Mouse (Mus musculus) kidney, postnatal 0 days (tissue): ENCODE data around the gene Keap1. TPM values are rescaled to one million over a fixed set of nuclear protein-coding genes. Genes with fewer than 3 reads are reported as not detected.

Experiments
- ATAC-seq: fragments of 200-750 bp; cut with Nextera tagmentation; replicated peaks from 2 replicates; pipeline ENCODE4 v1.8.0; 2017; ENCODE audit warnings: low read depth, moderate number of reproducible peaks, moderate TSS enrichment, moderate library complexity; ENCODE audit not compliant: low FRiP score
- DNase-seq: peaks from one replicate; pipeline ENCODE4 v3.0.0-alpha.2; 2016; ENCODE audit warnings: low spot score
- H3K27ac ChIP-seq: fragments of 300-500 bp; sonication (generic); 2 replicates; pipeline ENCODE4 v1.5.1; 2014; ENCODE audit warnings: mild to moderate bottlenecking
- H3K27me3 ChIP-seq: fragments of 300-500 bp; sonication (generic); 2 replicates; pipeline ENCODE4 v1.6.1; 2014; ENCODE audit warnings: low read length, mixed read lengths; ENCODE audit not compliant: insufficient read depth
- H3K36me3 ChIP-seq: fragments of 300-500 bp; sonication (generic); 2 replicates; pipeline ENCODE4 v1.6.1; 2014; ENCODE audit warnings: low read length, mixed read lengths; ENCODE audit not compliant: insufficient read depth
- H3K4me1 ChIP-seq: fragments of 300-500 bp; sonication (generic); replicated peaks from 2 replicates; pipeline ENCODE4 v1.6.1; 2014; ENCODE audit warnings: antibody characterized with exemption, low read length, mixed read lengths; ENCODE audit not compliant: insufficient read depth
- H3K4me2 ChIP-seq: fragments of 300-500 bp; sonication (generic); 2 replicates; pipeline ENCODE4 v1.6.1; 2014; ENCODE audit warnings: mild to moderate bottlenecking, low read length, moderate library complexity, mixed read lengths
- H3K4me3 ChIP-seq: fragments of 300-500 bp; sonication (generic); replicated peaks from 2 replicates; pipeline ENCODE4 v1.5.1; 2014; ENCODE audit warnings: low read depth, low read length
- H3K9ac ChIP-seq: fragments of 300-500 bp; sonication (generic); 2 replicates; pipeline ENCODE4 v1.6.1; 2014; ENCODE audit warnings: low read depth, low read length
- H3K9me3 ChIP-seq: fragments of 300-500 bp; sonication (generic); replicated peaks from 2 replicates; pipeline ENCODE4 v1.6.1; 2016; ENCODE audit warnings: low read length, inconsistent platforms, mixed read lengths
- CTCF ChIP-seq: IDR thresholded peaks from 2 replicates; pipeline ENCODE4 v1.5.1; 2016; ENCODE audit warnings: antibody characterized with exemption, low read depth, mild to moderate bottlenecking, moderate library complexity
- WGBS: fragments of 180-500 bp; shearing (Covaris S2); extraction: QIAGEN DNeasy Blood & Tissue Kit; methylation state at CpG from one replicate; pipeline ENCODE4 v1.1.7; 2014; 5-methylcytosine and 5-hydroxymethylcytosine counted together
- polyA plus RNA-seq: library from polyadenylated mRNA; unstranded; fragments of >200 nt; fragmentation: Nextera tagmentation; extraction: Ambion mirVana; gene quantifications from 2 replicates; pipeline ENCODE4 v1.2.1, GENCODE M21; 2015

Gene Keap1
- polyA plus RNA-seq, 1 experiment from 2014 or later: 49.3 TPM

DNA sequence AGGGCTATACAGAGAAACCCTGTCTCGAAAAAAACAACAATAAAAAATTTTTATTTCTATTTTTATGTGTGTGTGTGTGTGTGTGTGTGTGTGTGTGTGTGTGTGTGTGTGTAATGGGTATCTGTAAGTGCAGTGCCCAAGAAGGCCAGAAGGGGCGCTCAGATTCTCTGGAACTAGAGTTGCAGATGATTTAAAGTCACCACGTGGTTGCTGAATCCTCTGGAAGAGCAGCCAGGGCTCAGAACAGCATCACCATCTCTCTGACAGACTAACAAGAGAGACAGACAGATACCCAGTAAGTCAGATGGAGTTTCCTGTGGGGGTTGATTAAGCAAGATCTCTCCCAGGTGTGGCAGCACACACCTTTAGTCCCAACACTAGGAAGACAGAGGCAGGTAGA is 19.3 kb downstream of the Keap1 start:
- peak; percentile 24; the same call in 1 of the 2 replicates for TF ChIP-seq CTCF
- ATAC-seq: no peak
- Histone ChIP-seq H3K4me1 (peaks cover 4% of the 10 kb centered on the region; the same call in 1 of the 2 replicates), H3K9ac (no peak overlapping the region), H3K27me3 (no peaks in the 10 kb centered on the region), H3K9me3 (no peaks in the 10 kb centered on the region), H3K27ac (no peak overlapping the region), H3K4me2 (no peak overlapping the region), H3K36me3 (no peaks in the 10 kb centered on the region), H3K4me3 (no peak overlapping the region)
- DNase-seq: no peak
- WGBS: 50% methylated on average over 3 of the region's 3 CpGs

DNA sequence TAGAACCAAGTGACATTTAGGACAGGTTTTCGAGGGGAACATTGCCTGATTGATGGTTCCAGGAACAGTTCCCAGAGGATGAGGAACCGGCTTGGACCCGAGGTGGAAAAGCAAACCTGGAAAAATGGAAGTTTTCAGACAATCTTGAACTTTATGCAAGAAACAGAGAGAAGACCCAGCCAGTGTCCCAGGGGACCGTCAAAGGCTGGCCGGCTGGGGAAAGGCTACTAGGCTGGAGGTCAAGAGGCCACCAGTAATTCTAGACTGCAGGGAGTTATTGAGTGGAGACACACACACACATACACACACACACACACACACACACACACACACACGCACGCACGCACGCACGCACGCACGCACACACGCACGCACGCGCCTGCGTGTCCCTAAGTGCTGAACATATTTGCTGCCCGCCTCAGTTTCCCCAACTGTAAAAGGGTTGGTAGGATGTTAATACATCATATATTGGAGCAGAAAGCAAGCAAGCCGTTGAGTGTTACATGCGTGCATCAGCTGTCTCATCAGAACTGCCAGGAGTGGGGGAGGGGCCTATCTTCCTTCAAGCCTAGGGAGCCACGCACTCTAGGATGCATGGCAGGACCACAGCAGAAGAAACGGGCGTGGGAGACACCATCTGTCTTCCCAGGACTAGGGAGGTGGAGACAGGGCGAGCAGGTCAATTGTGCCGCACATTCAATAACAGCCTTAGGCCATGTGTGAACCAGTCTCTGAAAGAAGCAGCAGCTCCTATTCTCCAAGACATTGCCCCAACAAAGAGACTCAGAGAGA is 22.9 kb downstream of the Keap1 start:
- H3K4me3 ChIP-seq: no peak overlapping the region
- H3K27me3 ChIP-seq: no peaks in the 10 kb centered on the region
- no peaks in the 10 kb centered on the region for H3K9me3 ChIP-seq
- H3K9ac ChIP-seq: no peak overlapping the region
- H3K27ac ChIP-seq: no peak overlapping the region
- 47% methylated on average over 21 of the region's 25 CpGs for WGBS
- ATAC-seq: no peak
- TF ChIP-seq CTCF: no peak
- DNase-seq: peak; percentile 29
- H3K4me1 ChIP-seq: peaks cover 4% of the 10 kb centered on the region; the same call in 1 of the 2 replicates
- no peak overlapping the region for H3K4me2 ChIP-seq
- H3K36me3 ChIP-seq: no peaks in the 10 kb centered on the region

DNA sequence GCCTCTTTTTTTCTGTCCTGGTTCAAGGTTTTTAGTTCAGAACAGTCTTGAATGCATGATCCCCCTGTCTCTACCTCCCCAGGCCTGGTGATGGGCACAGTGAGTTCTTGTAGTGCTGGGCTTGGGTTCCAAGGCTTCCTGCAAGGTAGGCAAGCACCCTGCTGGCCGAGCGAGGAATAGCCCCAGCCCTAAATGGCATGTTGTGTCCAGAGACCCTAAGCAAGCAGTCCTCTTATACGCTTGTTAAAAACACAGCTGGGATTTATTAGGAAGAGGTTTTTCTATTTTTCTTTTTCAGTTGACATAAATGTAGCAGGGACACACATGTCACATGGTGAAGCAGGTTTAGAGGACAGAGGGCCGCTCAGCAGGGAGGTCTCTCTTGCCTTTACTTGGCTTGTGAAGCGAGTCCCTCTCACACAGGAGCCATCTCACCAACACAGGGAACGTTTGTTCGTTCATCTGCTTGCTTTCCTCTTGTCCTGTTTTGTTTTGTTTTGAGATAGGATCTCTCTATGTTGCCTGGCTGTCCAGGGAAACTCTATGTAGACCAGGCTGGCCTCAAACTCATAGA is 25.5 kb downstream of the Keap1 start:
- H3K9me3 ChIP-seq: no peaks in the 10 kb centered on the region
- WGBS: 47% methylated on average over 7 of the region's 7 CpGs
- no peaks in the 10 kb centered on the region for H3K4me1 ChIP-seq
- DNase-seq (peak; percentile 33), ATAC-seq (no peak)
- no peak overlapping the region for H3K4me2 ChIP-seq
- H3K9ac ChIP-seq: no peak overlapping the region
- no peak overlapping the region for H3K27ac ChIP-seq
- peaks cover 6% of the 10 kb centered on the region; the same call in 1 of the 2 replicates for H3K36me3 ChIP-seq
- no peaks in the 10 kb centered on the region for H3K27me3 ChIP-seq
- no peak overlapping the region for H3K4me3 ChIP-seq
- peak; percentile 67 for TF ChIP-seq CTCF

DNA sequence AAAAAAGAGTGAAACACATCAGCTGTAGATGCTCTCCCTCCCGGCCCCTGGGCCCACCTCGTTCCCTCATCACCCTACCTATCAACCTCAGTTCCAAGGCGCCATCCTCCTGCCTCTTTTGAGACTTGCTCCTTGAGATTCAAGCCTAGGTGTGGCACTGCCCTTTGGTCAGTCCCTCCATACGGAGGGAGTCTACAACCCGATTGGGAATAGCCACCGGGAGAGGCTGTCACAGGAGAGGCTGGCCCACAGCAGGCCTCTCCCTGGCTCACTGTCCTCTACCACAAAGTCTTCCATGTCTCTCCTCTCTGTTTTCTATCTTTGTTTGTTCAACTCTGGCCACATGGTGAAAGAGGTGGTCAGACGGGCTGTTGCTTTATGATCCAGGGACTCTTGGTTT is 27.5 kb downstream of the Keap1 start:
- Histone ChIP-seq H3K4me3 (no peak overlapping the region), H3K4me2 (no peak overlapping the region), H3K9ac (no peak overlapping the region), H3K27me3 (no peaks in the 10 kb centered on the region), H3K9me3 (no peaks in the 10 kb centered on the region), H3K4me1 (no peaks in the 10 kb centered on the region), H3K36me3 (peaks cover 6% of the 10 kb centered on the region; the same call in 1 of the 2 replicates), H3K27ac (no peak overlapping the region)
- TF ChIP-seq CTCF: no peak
- 81% methylated on average over 7 of the region's 7 CpGs for WGBS
- no peak for ATAC-seq
- no peak for DNase-seq

DNA sequence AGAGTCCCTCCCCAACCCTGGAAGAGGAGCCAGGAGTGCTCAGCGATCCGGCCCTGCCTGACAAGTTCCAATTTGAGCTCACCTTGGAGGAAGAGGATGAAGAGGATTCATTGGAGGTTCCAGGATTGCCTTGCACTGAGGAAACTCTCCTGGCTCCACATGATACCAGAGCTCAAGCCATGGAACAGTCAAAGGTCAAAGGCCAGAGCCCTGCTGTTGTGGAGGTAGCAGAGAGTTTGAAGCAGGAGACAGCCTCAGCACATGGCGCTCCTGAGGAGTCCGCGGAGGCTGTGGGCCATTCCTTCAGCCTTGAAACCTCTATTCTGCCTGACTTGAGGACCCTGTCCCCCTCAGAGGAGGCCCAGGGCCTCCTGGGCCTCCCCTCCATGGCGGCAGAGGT is 28.3 kb downstream of the Keap1 start:
- no peaks in the 10 kb centered on the region for H3K9me3 ChIP-seq
- H3K27me3 ChIP-seq: no peaks in the 10 kb centered on the region
- H3K4me2 ChIP-seq: no peak overlapping the region
- 71% methylated on average over 6 of the region's 6 CpGs for WGBS
- H3K9ac ChIP-seq: no peak overlapping the region
- no peak for TF ChIP-seq CTCF
- peaks cover 6% of the 10 kb centered on the region; the same call in 1 of the 2 replicates for H3K36me3 ChIP-seq
- no peaks in the 10 kb centered on the region for H3K4me1 ChIP-seq
- no peak overlapping the region for H3K4me3 ChIP-seq
- H3K27ac ChIP-seq: no peak overlapping the region
- ATAC-seq (no peak), DNase-seq (no peak)

DNA sequence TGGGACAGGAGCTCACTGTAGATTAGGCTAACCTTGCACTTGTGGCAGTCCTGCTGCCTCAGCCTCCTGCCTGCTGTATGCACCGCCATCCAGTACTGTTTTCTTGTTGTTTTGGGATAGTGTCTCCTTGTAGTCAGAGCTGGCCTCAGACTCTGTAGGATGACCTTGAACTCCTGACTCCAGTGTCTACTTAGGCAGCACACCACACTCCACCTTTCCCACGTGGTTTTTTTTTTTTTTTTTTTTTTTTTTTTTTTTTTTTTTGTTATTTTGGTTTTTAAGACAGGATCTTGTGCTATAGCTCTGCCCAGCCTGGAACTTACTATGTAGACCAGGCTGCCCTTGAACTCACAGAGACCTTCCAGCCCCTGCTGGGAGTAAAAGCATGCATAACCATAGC is 30.5 kb downstream of the Keap1 start:
- Histone ChIP-seq H3K4me3 (no peak overlapping the region), H3K4me2 (no peak overlapping the region), H3K27ac (no peak overlapping the region), H3K27me3 (no peaks in the 10 kb centered on the region), H3K9me3 (no peaks in the 10 kb centered on the region), H3K4me1 (no peaks in the 10 kb centered on the region), H3K9ac (no peak overlapping the region), H3K36me3 (peaks cover 6% of the 10 kb centered on the region; the same call in 1 of the 2 replicates)
- ATAC-seq (no peak), DNase-seq (no peak)
- 69% methylated on average over 2 of the region's 2 CpGs for WGBS
- no peak for TF ChIP-seq CTCF
